Mouse (Mus musculus) G1E-ER4 (cell line): ENCODE data around the gene Slc39a1. TPM values are rescaled to one million over a fixed set of nuclear protein-coding genes. Genes with fewer than 3 reads are reported as not detected.

Experiments used
- GATA1 ChIP-seq: IDR thresholded peaks from one replicate; pipeline ENCODE4 v1.8.0; 2012; ENCODE audit warnings: low read length, inconsistent platforms
- polyA plus RNA-seq: library from polyadenylated mRNA; stranded (reverse); fragments of >175 nt; gene quantifications from 2 replicates; pipeline ENCODE4 v1.2.3, GENCODE M21; 2012

Gene Slc39a1
- 14.3 and 15.6 TPM in 2 replicates for polyA plus RNA-seq

DNA sequence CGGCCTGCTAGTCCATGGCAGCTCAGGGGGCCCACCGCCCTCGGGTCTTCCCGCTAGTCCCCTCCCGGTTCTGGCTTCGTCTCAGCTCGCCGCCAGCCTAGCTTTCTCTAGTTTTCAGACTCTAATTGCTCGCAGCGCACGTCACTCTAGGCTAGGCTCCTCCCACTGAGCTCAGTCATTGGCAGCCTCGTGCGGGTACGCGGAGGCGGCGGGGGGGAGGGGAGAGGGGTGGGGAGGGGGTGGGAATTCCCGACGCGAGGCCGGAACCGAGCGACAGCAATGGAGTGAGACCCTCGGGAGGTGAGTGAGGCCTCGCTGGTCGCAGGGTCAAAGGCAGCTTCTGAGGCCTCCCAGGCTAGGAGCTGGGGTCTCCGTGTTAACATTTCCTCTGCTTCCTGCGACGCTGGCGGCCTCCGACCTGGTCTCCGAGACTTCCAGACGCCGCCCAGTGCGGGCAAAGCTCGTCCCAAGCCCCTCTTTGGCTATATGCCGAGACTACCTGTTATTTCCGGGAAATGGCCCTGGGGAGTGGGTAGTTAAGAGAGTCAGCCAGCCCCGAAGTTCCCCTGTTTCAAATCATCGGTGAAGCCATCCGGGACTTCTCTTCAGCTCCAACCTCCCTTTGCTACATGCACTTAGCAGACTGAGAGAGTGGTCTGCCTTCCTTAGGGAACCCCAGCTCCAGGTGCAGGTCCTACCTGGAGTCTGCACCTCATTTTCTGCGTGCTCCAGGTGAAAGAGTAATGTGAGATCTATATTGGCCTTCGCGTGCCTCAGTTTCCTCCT is at the start of gene Slc39a1:
Gene Slc39a1 (plus strand): TSS at position 213 of the 786 bp plus-strand sequence.
- TF ChIP-seq GATA1, result no peak

DNA sequence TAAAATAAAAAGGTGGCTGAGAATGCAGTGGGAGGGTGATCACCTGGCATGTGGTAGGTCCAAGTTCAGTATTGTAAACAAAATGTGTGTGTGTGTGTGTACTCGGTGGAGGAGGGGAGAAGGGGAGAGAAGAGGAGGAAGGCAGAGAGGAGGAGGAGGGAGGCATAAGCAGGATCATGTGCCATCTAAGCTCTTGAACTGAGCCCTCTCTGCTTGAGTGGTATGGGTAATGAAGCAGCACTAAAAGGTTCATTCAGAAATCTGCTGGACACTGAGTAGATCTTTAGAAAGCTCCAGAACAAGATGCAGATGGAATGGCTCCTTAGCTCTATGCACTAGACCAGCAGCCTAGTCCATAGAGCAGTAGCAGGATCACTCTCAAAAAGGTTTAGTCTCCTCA is 45.1 kb upstream of the Slc39a1 start:
- TF ChIP-seq GATA1, result no peak

- no peak for TF ChIP-seq GATA1
Observed at GRCm38 (mm10) chr3:90203619-90204018, 44.4 kb upstream of the Slc39a1 start.

- no peak for TF ChIP-seq GATA1
Observed at GRCm38 (mm10) chr3:90204582-90204981, 43.4 kb upstream of the Slc39a1 start.

DNA sequence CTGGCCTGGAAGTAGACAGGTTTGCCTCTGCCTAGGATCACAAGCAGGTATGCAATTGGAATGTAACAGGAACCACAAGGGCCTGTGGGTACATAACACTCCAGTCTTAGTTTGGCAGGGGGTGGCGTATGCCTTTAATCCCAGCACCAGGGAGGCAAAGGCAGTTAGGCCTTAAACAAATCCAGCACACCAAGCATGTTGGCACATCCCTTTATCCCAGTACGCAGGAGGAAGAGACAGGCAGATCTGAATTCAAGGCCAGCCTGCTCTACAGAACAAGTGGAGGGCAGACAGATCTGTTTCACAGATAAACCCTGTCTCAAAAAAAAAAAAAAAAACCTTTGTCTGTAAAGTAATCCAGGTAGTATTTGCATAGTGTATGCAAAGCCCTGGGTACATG is 39.3 kb upstream of the Slc39a1 start:
- TF ChIP-seq GATA1, result no peak

DNA sequence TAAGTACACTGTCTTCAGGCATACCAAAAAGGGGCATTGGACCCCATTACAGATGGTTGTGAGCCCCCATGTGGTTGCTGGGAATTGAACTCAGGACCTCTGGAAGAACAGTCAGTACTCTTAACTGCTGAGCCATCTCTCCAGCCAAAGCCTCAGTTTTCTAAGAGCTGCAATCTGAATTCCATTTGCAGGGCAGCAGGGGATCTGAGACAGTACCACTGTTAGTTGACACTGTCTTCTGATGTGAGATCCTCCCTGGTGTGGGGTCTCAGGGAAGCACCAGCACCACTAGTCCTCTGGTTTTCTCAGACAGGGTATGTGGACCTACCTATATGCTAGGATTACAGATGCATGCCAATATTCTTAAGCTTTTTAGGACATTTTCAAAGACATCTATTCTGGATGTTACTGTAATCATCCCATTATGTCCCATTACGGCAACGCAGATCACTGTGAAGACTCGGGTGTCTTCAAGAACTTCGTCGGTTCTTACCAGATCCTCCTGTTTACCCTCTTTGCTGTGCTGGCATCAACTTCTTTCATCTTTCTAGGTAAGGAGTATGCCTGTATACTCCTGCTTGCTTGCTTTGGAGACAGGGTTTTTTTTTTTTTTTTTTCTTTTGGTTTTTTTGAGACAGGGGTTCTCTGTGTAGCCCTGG is 37.9 kb upstream of the Slc39a1 start:
- TF ChIP-seq GATA1, result no peak

DNA sequence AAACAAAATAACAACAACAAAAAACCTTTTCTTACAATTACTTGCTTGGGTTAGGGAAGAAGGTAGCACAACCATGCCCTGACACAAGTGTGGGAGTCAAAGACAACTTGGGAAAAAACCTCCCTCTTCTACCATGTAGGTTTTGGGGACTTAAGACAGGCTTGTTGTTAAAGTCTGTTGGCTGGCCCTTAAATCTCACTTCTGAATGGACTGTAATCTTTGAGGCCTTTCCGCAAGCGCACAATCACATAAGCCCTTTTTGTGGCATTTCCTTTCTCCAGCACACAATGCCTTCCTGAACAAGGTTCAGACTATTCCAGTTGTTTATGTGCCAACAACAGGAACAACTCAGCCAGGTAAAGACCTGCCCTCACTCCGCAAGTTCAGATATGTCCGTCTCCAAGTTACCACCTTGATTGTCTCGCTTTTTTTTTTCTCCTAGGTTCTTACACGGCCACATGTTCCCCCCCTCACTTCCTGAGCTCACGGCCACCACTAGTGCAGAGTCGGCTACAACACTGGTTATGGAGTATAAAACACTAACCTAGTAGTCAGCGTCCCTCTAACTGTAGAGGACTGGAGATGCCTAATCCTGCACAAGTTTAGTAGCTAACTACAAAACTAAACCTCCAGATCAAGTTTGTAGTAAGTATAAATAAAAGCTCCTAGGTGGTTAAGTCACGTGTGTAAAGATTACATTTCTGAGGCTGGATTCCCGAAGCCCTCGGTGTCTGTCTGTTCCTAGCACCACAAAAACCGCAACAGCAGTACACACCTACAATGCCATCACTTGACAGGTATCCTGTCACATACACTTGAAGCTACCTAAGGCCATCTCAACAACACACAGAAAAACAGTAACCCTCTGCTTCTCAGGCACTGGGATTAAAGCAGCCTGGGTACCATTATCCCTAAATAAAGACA is 36.2 kb upstream of the Slc39a1 start:
- TF ChIP-seq GATA1, result no peak

- TF ChIP-seq GATA1, result no peak
Observed at GRCm38 (mm10) chr3:90212723-90213122, 35.2 kb upstream of the Slc39a1 start.

DNA sequence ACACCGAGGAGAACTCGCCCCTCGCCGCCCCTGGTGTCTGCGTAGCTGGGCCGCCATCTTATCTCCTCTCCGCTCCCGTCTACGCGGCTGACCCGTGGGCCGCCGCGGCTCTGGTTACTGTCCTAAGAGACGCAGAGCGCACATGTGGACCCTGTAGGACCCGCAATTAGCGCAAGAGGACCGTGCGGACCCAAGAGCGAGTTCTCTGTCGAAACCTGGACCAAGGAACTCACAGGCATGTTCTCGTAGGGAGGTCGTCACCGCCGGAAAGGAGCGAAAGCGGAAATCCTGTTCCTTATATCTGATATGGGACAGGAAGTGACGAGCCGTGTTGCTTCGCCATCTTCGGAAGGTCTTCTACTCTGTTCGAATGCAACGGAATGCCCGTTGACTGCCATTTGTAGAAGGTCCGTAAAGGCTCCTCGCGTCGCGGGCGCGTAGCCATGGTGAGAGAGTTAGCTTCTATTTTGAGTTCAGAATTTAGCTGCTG is 34.5 kb upstream of the Slc39a1 start, which contains the start of the genes Rps27 and Rab13:
Gene Rps27 (minus strand): TSS at position 275 of the 490 bp plus-strand sequence.
Gene Rab13 (plus strand): TSS at position 319 of the 490 bp plus-strand sequence.
- no peak for TF ChIP-seq GATA1

GRCm38 (mm10) chr3:90213956-90214684 is 33.9 kb upstream of the Slc39a1 start:
- TF ChIP-seq GATA1, result no peak

GRCm38 (mm10) chr3:90215825-90216380 is 32.1 kb upstream of the Slc39a1 start:
- TF ChIP-seq GATA1, result no peak

DNA sequence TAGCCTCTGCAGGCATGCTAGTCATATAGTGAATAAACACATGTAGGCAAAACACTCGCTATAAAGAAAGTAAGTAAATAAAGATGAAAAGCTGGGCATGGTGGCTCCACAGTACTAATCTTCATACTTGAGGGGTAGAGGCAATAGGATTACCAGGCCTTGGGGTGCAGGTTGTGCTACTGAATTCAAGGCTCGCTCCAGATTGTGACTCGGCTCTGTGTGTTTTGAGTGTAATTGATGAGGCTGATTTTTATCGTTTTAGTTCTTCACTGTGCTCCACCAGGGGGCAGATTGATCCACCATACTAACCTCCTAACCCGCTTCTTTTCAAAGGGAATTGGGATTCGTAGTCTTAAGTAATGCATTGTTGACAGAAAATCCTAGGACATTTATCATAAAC is 27.9 kb upstream of the Slc39a1 start:
- TF ChIP-seq GATA1, result no peak

- TF ChIP-seq GATA1, result no peak
Observed at GRCm38 (mm10) chr3:90220531-90220951, 27.4 kb upstream of the Slc39a1 start.

DNA sequence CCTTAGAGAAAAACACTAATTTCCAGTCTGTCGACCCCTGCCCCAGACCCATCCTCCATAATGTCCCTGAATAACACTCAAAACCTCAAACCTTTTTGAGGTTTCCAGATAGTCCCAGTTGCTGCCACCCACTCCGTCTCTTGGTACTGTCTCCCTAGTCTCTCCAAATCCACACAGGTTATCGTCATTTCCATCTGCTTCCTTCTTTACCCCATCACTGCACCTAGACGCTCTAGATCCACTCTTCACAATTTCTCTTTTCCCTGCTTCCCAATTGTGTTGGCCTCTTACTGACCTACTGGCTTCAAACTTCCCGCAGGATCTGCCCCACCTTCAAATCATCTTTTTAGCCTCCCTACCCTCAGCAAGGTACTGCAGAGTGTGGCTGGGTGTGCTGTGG is 26.8 kb upstream of the Slc39a1 start:
- TF ChIP-seq GATA1, result no peak
